ENCODE assay signal across 10 mouse cellular contexts in genomic region chr13:96375519-96375918, GRCm38 (mm10). TPM values are rescaled to one million over a fixed set of nuclear protein-coding genes. Genes with fewer than 3 reads are reported as not detected.
DNase-seq lines count a peak whose midpoint lies in the region; ATAC-seq and TF ChIP-seq lines count a peak whose summit lies in the region.
"Had no signal": no experiment of that assay in that cellular context is flagged by ENCODE, and none has a peak within 500 bp of the region (broad histone marks: within the 10 kb centered on the region; RNA-seq: fewer than 3 reads in every experiment).

No protein-coding gene starts in this region.

- H3K36me3 ChIP-seq in G1E (replicated peaks): no peaks in the 10 kb centered on the region
- H3K36me3 ChIP-seq in embryonic facial prominence, embryonic 10.5 days (replicated peaks): no peaks in the 10 kb centered on the region

- no peak overlapping the region for H3K4me3 ChIP-seq in G1E (ENCODE audit: low read depth, low read length)
- no peak overlapping the region for H3K4me3 ChIP-seq in embryonic facial prominence, embryonic 10.5 days

- DNase-seq in adrenal gland, adult 2 months: peak; percentile 12
- DNase-seq in adrenal gland, adult 18-20 months (ENCODE audit: low spot score in 2 of 2): no peak
- peak; percentile 14 for DNase-seq in kidney, postnatal 10 days
- DNase-seq in kidney, postnatal 25 days: no peak
- peak; percentile 14 for DNase-seq in G1E (ENCODE audit: low spot score)
- DNase-seq in embryonic facial prominence, embryonic 10.5 days (ENCODE audit: low spot score): peak; percentile 19
- no peak for DNase-seq in layer of hippocampus, adult 18-20 months (ENCODE audit: low spot score in 2 of 2)
- DNase-seq: cerebellum, adult 8-10 months; gastrocnemius, postnatal 14 days had no signal

- no peak for ATAC-seq in G1E (ENCODE audit: extremely low read depth, insufficient number of reproducible peaks, low FRiP score, poor library complexity, severe bottlenecking)
- no peak for ATAC-seq in inflammation-experienced regulatory T-cells, adult 6 months

- no peak overlapping the region for H3K27ac ChIP-seq in embryonic facial prominence, embryonic 10.5 days (replicated peaks)

- no peak for TF ChIP-seq CTCF in G1E (IDR thresholded peaks at IDR 0.05; ENCODE audit: low read depth, low read length)

- WGBS in embryonic facial prominence, embryonic 10.5 days: 12% methylated on average over 2 of the region's 2 CpGs

- peaks cover 8% of the 10 kb centered on the region for H3K27me3 ChIP-seq in G1E (ENCODE audit: insufficient read depth, low read length)
- no peaks in the 10 kb centered on the region for H3K27me3 ChIP-seq in embryonic facial prominence, embryonic 10.5 days (replicated peaks; ENCODE audit: low read depth, poor library complexity, severe bottlenecking)

- no peaks in the 10 kb centered on the region for H3K9me3 ChIP-seq in G1E (replicated peaks)
- no peaks in the 10 kb centered on the region for H3K9me3 ChIP-seq in embryonic facial prominence, embryonic 10.5 days

- H3K4me1 ChIP-seq in G1E (ENCODE audit: insufficient read depth, low read depth, low read length): no peaks in the 10 kb centered on the region
- H3K4me1 ChIP-seq in embryonic facial prominence, embryonic 10.5 days: 0 out of 2 replicates have a peak, but pooled peaks cover 3% of the 10 kb centered on the region

RNA-seq across cellular contexts. Expression of gene Poc5, which starts 12.6 kb away (rescaled TPM):
- total RNA-seq in adrenal gland, adult 2 months (2021): 10 to 100 TPM; 10.2 to 15.5 TPM
- polyA plus RNA-seq in adrenal gland, adult 2 months (2012; rRNA removed): 3.0 and 3.6 TPM in 2 replicates
- total RNA-seq in adrenal gland, adult 18-20 months (2021): 10 to 100 TPM; 13.1 to 14.0 TPM
- 23.3 and 27.0 TPM in 2 replicates for total RNA-seq in G1E (2014; fragmentation: Nextera tagmentation)
- total RNA-seq in G1E (2017): 18.1 and 20.3 TPM in 2 replicates
- polyA plus RNA-seq in G1E (2012): 13.5 and 14.0 TPM in 2 replicates
- 17.7 and 20.0 TPM in 2 replicates for polyA plus RNA-seq in embryonic facial prominence, embryonic 10.5 days (2016; fragmentation: Nextera tagmentation; extraction: Ambion mirVana)
- total RNA-seq in layer of hippocampus, adult 18-20 months (2021): 10 to 100 TPM; 32.5 to 36.1 TPM
- 10 to 100 TPM; 11.6 to 15.1 (median 12.6) TPM for polyA plus RNA-seq in inflammation-experienced regulatory T-cells, adult 6 months (2017; shearing (Covaris generic))

Comparison
In these comparisons a context has a peak if more than half of its experiments do, and no peak if none do; other contexts are left out.
1. DNase-seq: peak in adrenal gland, adult 2 months (single experiment), kidney, postnatal 10 days (single experiment), G1E (single experiment) and embryonic facial prominence, embryonic 10.5 days (single experiment); none in adrenal gland, adult 18-20 months (0 of 2), kidney, postnatal 25 days (0 of 2) and layer of hippocampus, adult 18-20 months (0 of 2).